12 mouse cellular contexts compared by ENCODE assay signal in the genomic region with DNA sequence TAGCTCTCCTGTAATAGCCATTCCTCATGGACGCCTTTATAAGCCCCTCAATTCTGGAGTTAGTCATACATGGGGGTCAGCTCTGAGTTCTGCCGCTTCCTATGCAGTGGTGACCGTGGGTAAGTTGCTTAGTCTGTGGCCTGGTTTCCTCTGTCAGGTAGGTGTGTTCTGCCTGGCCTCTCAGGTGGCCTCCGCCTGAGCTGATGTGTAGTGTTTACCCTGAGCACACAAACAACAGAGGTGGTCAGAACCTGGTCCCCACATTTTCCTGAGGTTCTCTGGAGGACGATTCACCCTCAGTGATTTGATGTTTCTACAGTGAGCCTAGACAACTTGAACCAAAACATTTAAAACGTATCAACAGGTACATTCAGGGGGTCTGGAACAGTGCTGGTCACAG. TPM values are rescaled to one million over a fixed set of nuclear protein-coding genes. Genes with fewer than 3 reads are reported as not detected.
DNase-seq lines count a peak whose midpoint lies in the region; ATAC-seq lines count a peak whose summit lies in the region.
"Had no signal": no experiment of that assay in that cellular context is flagged by ENCODE, and none has a peak within 500 bp of the region (broad histone marks: within the 10 kb centered on the region; RNA-seq: fewer than 3 reads in every experiment).

No protein-coding gene starts in this region.

- H3K4me1 ChIP-seq in forebrain, embryonic 10.5 days = peaks cover 87% of the 10 kb centered on the region
- H3K4me1 ChIP-seq in forebrain, embryonic 13.5 days = peaks cover 12% of the 10 kb centered on the region; the same call in 1 of the 2 replicates
- peaks cover 82% of the 10 kb centered on the region for H3K4me1 ChIP-seq in kidney, embryonic 16.5 days (ENCODE audit: insufficient read depth, low read length)
- H3K4me1 ChIP-seq in intestine, embryonic 15.5 days (replicated peaks) = peaks cover 69% of the 10 kb centered on the region

- no peaks in the 10 kb centered on the region for H3K9me3 ChIP-seq in forebrain, embryonic 10.5 days
- H3K9me3 ChIP-seq in forebrain, embryonic 13.5 days (replicated peaks) = no peaks in the 10 kb centered on the region
- H3K9me3 ChIP-seq in kidney, embryonic 16.5 days (ENCODE audit: low read length) = no peaks in the 10 kb centered on the region
- H3K9me3 ChIP-seq in intestine, embryonic 15.5 days = no peaks in the 10 kb centered on the region
- H3K9me3 ChIP-seq: embryonic facial prominence, embryonic 13.5 days had no signal

- no peak overlapping the region for H3K4me3 ChIP-seq in forebrain, embryonic 10.5 days
- no peak overlapping the region for H3K4me3 ChIP-seq in forebrain, embryonic 13.5 days
- no peak overlapping the region for H3K4me3 ChIP-seq in kidney, embryonic 16.5 days (ENCODE audit: low read length)
- no peak overlapping the region for H3K4me3 ChIP-seq in intestine, embryonic 15.5 days (replicated peaks)
- H3K4me3 ChIP-seq: embryonic facial prominence, embryonic 13.5 days had no signal

- WGBS in forebrain, embryonic 10.5 days = 59% methylated on average over 6 of the region's 6 CpGs
- 69% methylated on average over 6 of the region's 6 CpGs for WGBS in forebrain, embryonic 13.5 days
- 44% methylated on average over 6 of the region's 6 CpGs for WGBS in kidney, embryonic 16.5 days
- 52% methylated on average over 6 of the region's 6 CpGs for WGBS in intestine, embryonic 15.5 days

- H3K9ac ChIP-seq in forebrain, embryonic 13.5 days = no peak overlapping the region
- H3K9ac ChIP-seq in kidney, embryonic 16.5 days (replicated peaks; ENCODE audit: low read length) = peak overlapping the region; percentile 41; the same call in 1 of the 2 replicates
- H3K9ac ChIP-seq in intestine, embryonic 15.5 days = no peak overlapping the region

- H3K27me3 ChIP-seq in forebrain, embryonic 10.5 days (ENCODE audit: poor library complexity, severe bottlenecking) = peaks cover 99% of the 10 kb centered on the region
- H3K27me3 ChIP-seq in forebrain, embryonic 13.5 days = peaks cover 55% of the 10 kb centered on the region
- H3K27me3 ChIP-seq in kidney, embryonic 16.5 days (ENCODE audit: insufficient read depth, low read length) = no peaks in the 10 kb centered on the region
- H3K27me3 ChIP-seq in intestine, embryonic 15.5 days (replicated peaks) = no peaks in the 10 kb centered on the region

- no peaks in the 10 kb centered on the region for H3K36me3 ChIP-seq in forebrain, embryonic 10.5 days (replicated peaks)
- no peaks in the 10 kb centered on the region for H3K36me3 ChIP-seq in forebrain, embryonic 13.5 days (ENCODE audit: poor library complexity, severe bottlenecking)
- no peaks in the 10 kb centered on the region for H3K36me3 ChIP-seq in kidney, embryonic 16.5 days (ENCODE audit: insufficient read depth, low read length)
- H3K36me3 ChIP-seq in intestine, embryonic 15.5 days = no peaks in the 10 kb centered on the region
- H3K36me3 ChIP-seq: embryonic facial prominence, embryonic 13.5 days had no signal

- no peak overlapping the region for H3K4me2 ChIP-seq in forebrain, embryonic 13.5 days
- H3K4me2 ChIP-seq in kidney, embryonic 16.5 days (replicated peaks; ENCODE audit: low read depth, low read length) = peak overlapping the region; percentile 34
- H3K4me2 ChIP-seq in intestine, embryonic 15.5 days (replicated peaks) = peak overlapping the region; percentile 41
- H3K4me2 ChIP-seq: embryonic facial prominence, embryonic 13.5 days had no signal

- no peak for ATAC-seq in forebrain, embryonic 13.5 days
- ATAC-seq in kidney, embryonic 16.5 days (ENCODE audit: low FRiP score, low TSS enrichment) = no peak
- no peak for ATAC-seq in intestine, embryonic 15.5 days
- ATAC-seq: activated CD4-positive, CD25-positive, alpha-beta regulatory T cell, adult 4 months; forebrain, embryonic 16.5 days had no signal

- no peak for DNase-seq in forebrain, embryonic 10.5 days (ENCODE audit: extremely low spot score, low spot score)
- no peak for DNase-seq in kidney, adult 18-20 months
- DNase-seq in lung, postnatal 36 days = peak; percentile 44
- DNase-seq in frontal cortex, adult 2 months (ENCODE audit: extremely low spot score in 1 of 2, low spot score in 1 of 2) = no peak
- DNase-seq in spleen, adult 12 weeks (ENCODE audit: low spot score) = no peak
- DNase-seq: cerebellum, adult 9-11 months had no signal

- peak overlapping the region; percentile 77; the same call in 1 of the 2 replicates for H3K27ac ChIP-seq in forebrain, embryonic 10.5 days
- H3K27ac ChIP-seq in forebrain, embryonic 13.5 days = no peak overlapping the region
- peak overlapping the region; percentile 94 for H3K27ac ChIP-seq in kidney, embryonic 16.5 days (ENCODE audit: low read length)
- H3K27ac ChIP-seq in intestine, embryonic 15.5 days = peak overlapping the region; percentile 72
- H3K27ac ChIP-seq: embryonic facial prominence, embryonic 13.5 days had no signal

RNA-seq across cellular contexts. Expression of a gene that starts 8.2 kb away (rescaled TPM):
- 7.5 and 7.6 TPM in 2 replicates for polyA plus RNA-seq in forebrain, embryonic 10.5 days (2016; fragmentation: Nextera tagmentation; extraction: Ambion mirVana)
- polyA plus RNA-seq in forebrain, embryonic 13.5 days (2015; fragmentation: Nextera tagmentation; extraction: Ambion mirVana) = 0.68 and 1.2 TPM in 2 replicates
- 58.3 and 64.5 TPM in 2 replicates for polyA plus RNA-seq in kidney, embryonic 16.5 days (2015; fragmentation: Nextera tagmentation; extraction: Ambion mirVana)
- 77.2 and 80.6 TPM in 2 replicates for polyA plus RNA-seq in intestine, embryonic 15.5 days (2015; fragmentation: Nextera tagmentation; extraction: Ambion mirVana)
- 2.8 and 3.2 TPM in 2 replicates for polyA plus RNA-seq in frontal cortex, adult 2 months (2012; rRNA removed)

RNA-seq across cellular contexts. Expression of a gene that starts 17.5 kb away (rescaled TPM):
- polyA plus RNA-seq in forebrain, embryonic 10.5 days (2016; fragmentation: Nextera tagmentation; extraction: Ambion mirVana) = 34.7 and 41.0 TPM in 2 replicates
- polyA plus RNA-seq in forebrain, embryonic 13.5 days (2015; fragmentation: Nextera tagmentation; extraction: Ambion mirVana) = 23.2 and 23.9 TPM in 2 replicates
- 48.1 and 50.2 TPM in 2 replicates for polyA plus RNA-seq in kidney, embryonic 16.5 days (2015; fragmentation: Nextera tagmentation; extraction: Ambion mirVana)
- 31.3 and 34.9 TPM in 2 replicates for polyA plus RNA-seq in intestine, embryonic 15.5 days (2015; fragmentation: Nextera tagmentation; extraction: Ambion mirVana)
- polyA plus RNA-seq in frontal cortex, adult 2 months (2012; rRNA removed) = 15.6 and 16.8 TPM in 2 replicates

RNA-seq across cellular contexts. Expression of a gene that starts 18.6 kb away (rescaled TPM):
- 18.3 and 19.2 TPM in 2 replicates for polyA plus RNA-seq in forebrain, embryonic 10.5 days (2016; fragmentation: Nextera tagmentation; extraction: Ambion mirVana)
- 10.7 and 13.3 TPM in 2 replicates for polyA plus RNA-seq in forebrain, embryonic 13.5 days (2015; fragmentation: Nextera tagmentation; extraction: Ambion mirVana)
- polyA plus RNA-seq in kidney, embryonic 16.5 days (2015; fragmentation: Nextera tagmentation; extraction: Ambion mirVana) = 21.5 and 23.6 TPM in 2 replicates
- polyA plus RNA-seq in intestine, embryonic 15.5 days (2015; fragmentation: Nextera tagmentation; extraction: Ambion mirVana) = 12.0 and 12.1 TPM in 2 replicates
- 25.8 and 29.3 TPM in 2 replicates for polyA plus RNA-seq in frontal cortex, adult 2 months (2012; rRNA removed)

RNA-seq across cellular contexts. Expression of a gene that starts 26.1 kb away (rescaled TPM):
- polyA plus RNA-seq in forebrain, embryonic 10.5 days (2016; fragmentation: Nextera tagmentation; extraction: Ambion mirVana) = 0.06 and 0.11 TPM in 2 replicates
- 0.21 TPM in 1 of 2 replicates, not detected in the other for polyA plus RNA-seq in forebrain, embryonic 13.5 days (2015; fragmentation: Nextera tagmentation; extraction: Ambion mirVana)
- polyA plus RNA-seq in kidney, embryonic 16.5 days (2015; fragmentation: Nextera tagmentation; extraction: Ambion mirVana) = 12.6 and 14.2 TPM in 2 replicates
- polyA plus RNA-seq in intestine, embryonic 15.5 days (2015; fragmentation: Nextera tagmentation; extraction: Ambion mirVana) = 95.2 and 111 TPM in 2 replicates
- 0.55 and 1.1 TPM in 2 replicates for polyA plus RNA-seq in frontal cortex, adult 2 months (2012; rRNA removed)
- polyA plus RNA-seq: activated CD4-positive, CD25-positive, alpha-beta regulatory T cell, adult 4 months had no signal
